In genomic region chr10:38895656-38896055, GRCm38 (mm10) we compare ENCODE assay signal across 15 mouse cellular contexts.
"Had no signal": no experiment of that assay in that cellular context is flagged by ENCODE, and none has a peak within 500 bp of the region (broad histone marks: within the 10 kb centered on the region; RNA-seq: fewer than 3 reads in every experiment).

No protein-coding gene starts in this region.

- H3K27ac ChIP-seq: lung, embryonic 15.5 days; macrophage; midbrain, embryonic 13.5 days; midbrain, embryonic 15.5 days; neural tube, embryonic 12.5 days had no signal

- DNase-seq: lung, adult 2 months; lung, postnatal 14 days; lung, postnatal 36 days; right cerebral cortex, postnatal 14 days; spleen, adult 18-20 months; thymus, adult 18-20 months; thymus, postnatal 14 days; thymus, postnatal 36 days had no signal

- H3K4me3 ChIP-seq: lung, embryonic 15.5 days; megakaryocyte, embryonic 14.5 days; midbrain, embryonic 13.5 days; midbrain, embryonic 15.5 days; neural tube, embryonic 12.5 days had no signal

- H3K4me1 ChIP-seq: lung, embryonic 15.5 days; megakaryocyte, embryonic 14.5 days; midbrain, embryonic 13.5 days; midbrain, embryonic 15.5 days; neural tube, embryonic 12.5 days had no signal

- ATAC-seq: lung, postnatal 0 days; midbrain, embryonic 13.5 days; midbrain, embryonic 15.5 days had no signal
